Mouse (Mus musculus): ENCODE data around the gene Haus3.
A peak's percentile ranks its signal among the peaks of the same experiment; 100 is the strongest.

Haus3 gene

DNA sequence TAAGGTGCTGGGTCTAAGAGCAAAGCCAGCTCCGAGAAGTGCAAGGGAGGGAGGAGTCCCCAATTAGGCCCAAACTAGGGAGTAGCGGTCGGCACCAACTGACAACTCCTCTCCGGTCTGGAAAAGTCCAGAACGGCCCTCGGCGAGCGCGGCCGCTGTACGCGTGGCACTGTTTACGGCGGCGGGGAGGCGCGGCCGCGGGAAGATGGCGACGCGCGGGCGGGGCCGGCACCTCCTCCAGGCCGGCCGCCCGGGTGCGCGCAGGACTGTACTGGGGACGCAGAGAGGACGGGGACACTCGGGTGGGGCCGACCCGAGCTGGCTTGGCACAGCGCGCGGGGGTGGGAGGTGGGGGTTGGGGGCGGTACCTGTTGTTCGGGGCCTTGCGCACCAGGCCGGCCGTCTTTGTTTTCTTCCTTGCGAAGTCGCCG, 17.6 kb upstream of the Haus3 start:
- DNase-seq (ENCODE audit: low spot score), result peak; percentile 51

DNA sequence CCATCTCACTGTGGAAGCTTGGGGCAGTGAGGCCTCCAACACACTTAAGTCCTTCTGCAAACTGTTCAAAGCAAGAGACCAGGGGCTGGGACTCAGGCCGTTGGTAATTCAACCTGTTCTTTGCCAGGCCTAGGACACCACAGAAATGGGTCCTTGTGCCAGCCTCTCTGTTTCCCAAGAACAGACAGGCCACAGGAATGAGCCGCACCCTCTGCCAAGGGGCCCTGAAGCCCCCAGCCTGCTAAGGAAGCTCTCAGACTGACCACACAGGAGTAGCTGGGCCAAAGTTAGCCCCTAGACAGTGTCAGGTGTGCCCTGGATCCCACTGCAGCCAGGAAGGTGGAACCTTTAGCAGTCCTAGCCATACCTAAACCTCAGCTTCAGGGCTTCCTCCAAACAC, 17.1 kb upstream of the Haus3 start:
- DNase-seq (ENCODE audit: low spot score), result no peak

DNA sequence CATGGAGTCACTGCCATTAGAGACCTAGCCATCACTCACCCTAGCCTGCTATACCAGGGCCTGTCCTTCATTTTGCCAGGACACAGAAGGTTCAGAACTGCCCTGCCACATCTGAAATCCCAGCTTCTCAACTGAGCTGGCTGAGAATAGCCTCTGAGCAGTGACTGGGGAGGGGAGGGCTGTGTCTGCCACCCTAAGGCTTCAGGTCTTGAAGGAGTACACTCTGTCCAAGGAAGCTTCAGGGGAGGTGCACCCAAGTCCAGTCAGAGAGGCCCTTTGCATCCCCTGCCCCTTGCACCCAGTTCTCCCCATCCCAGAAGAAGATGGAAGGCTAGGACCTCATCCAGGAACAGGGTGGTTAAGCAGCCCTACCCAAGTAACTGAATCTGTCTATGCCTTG, 16.5 kb upstream of the Haus3 start:
- DNase-seq (ENCODE audit: low spot score), result no peak

DNA sequence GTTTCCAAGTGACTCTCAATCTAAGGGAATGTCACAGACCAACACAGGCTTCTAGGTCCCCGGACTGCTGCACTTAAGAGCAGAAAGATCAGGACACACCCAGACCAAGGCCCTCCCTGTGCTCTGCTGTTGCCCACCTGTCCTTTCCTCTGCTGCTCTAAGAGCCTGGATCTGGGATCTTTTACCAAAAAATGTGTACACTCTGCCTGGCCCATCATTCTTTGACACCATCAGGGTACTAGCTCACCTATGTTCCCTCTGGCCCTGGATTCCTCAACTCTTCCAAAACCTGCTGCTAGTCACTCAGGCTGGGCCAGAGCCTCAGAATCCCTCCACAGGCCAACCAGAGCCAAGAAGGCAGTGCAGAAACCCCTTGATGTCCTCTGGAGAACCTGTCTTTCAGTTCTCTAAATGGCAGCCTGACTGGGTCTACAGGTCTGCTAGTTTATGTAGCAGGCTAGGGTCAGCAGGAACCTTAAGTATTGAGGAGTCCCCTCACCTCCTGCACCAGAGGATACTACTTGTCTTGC, 15.8 kb upstream of the Haus3 start:
- no peak for DNase-seq (ENCODE audit: low spot score)

DNA sequence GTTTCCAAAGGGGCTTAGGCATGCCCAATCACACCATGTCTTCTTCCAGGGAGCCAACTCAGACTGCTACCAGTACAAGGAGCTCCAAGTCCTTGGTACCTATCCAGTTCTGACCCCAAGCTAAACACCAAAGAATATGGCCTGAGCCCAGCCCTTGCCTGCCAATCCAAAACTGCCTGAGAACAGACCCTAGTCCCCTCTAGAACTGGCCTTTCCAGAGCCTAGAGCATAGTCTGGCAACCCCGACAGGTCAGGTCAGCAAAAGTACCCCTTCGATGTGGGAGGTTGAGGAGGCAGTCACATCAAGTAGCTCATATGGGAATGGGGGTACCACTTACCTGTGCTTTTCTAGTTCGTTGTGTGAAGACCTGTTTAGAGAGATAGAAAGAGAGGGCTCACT, 14.6 kb upstream of the Haus3 start:
- no peak for DNase-seq (ENCODE audit: low spot score)

DNA sequence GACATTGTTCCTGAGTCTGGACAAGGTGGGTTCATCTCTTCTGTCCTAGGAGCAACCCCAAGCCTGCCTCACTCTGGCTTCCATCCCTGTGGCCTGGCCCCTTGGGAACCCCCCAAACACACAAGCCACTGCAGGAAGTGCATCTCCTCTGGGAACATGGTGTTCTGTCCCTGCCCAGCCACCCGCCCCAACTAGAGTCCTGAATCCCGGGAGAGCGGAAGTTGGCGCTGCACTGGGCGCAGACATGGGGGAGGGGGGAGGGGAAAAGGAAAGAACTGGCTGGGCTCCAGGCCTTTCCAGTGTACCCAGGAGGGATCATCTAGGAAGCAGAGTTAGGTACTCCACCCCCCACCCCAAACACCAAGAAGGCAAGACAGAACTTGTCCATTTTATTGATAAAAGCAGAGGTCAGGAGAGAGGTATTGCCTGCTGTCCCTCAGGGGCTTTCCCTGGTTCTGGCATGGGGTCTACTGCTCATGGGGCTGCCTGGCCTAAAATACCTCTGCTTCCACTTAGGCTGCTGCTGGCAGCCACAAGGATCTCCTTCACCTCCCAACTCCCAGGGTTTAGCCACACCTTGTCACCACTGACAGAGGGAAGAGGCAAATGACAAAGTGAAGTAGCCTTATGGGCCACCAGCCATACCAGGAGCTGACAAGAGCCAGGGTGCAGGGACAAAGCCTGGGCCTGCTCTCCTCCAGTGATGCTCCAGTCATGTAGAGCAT, 14.0 kb upstream of the Haus3 start:
- DNase-seq (ENCODE audit: low spot score), result no peak

DNA sequence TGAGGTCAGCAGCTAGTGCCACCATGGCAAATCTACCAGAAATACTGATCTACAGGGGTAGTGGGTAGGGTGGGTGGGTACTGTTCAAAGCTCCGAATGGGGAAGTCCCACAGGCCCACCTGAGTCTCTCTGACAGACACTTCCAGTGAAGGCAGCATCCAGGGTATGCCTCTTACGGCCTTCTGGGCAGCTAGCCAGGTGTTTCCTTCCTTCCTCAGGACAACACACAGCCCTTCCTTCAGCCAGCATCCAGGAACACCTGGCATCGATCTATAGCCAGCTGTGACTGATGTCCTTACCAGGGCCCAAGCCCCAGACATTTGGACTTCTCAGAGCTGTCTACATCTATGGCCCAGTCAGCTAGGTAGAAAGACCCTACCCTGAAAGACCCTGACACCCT, 13.2 kb upstream of the Haus3 start:
- DNase-seq (ENCODE audit: low spot score), result no peak

DNA sequence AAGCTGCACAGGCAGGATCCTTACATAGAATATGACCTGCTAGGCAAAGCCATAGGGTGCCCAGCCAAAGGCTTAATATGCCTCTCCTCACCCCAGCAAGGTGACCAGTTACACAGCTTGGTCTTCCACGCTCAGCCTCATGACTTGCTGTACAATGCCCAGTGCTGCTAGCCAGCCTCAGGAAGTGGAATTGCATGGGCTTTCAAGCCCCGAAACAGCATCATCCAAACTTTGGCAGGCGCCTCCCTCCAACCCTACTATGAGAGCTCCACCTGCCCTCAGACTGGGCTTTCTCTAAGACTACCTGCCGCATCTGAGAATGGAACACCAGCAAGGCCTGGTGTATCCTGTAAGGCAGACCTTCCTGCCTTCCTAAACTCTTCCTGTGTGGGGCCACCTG, 8.5 kb upstream of the Haus3 start:
- no peak for DNase-seq (ENCODE audit: low spot score)

DNA sequence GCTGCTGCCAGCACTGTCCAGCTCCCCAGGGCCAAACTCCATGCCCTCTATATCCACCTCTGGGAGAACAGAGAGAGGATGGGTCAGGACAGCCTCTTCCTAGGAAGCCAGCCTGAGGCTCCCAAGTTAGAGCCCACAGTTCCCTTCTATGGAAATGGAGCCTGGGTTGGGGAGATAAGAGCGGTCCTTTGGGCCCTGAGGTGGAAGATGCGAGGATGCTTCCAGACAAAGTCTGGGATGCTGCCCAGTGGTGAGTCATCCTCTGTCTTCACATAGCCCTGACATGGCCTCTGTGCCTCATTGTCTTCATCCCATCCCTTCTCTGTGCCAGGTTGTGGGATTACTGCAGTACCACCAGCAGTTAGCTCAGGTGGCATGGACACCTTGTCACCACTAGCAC, 7.8 kb upstream of the Haus3 start:
- DNase-seq (ENCODE audit: low spot score), result no peak

DNA sequence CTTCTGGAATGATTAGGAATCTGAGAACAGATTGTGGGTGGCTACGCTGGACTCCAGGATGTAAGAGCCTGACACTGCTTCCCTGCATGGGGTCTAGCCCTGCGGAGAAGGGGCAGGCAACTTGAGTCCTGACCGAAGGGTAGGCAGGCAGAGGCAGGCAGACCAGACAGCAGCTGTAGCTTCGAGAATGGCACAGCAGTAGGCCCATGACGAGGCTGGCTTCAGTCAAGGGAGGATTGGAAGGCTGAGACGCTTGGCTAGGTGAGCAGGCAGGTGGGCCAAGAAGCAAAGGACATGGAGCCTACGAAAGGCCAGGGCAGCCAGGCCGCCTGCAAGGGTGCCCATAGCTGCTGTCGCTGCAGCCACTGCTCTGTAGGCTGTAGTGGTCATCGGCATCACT, 7.4 kb upstream of the Haus3 start:
- DNase-seq (ENCODE audit: low spot score), result no peak

DNA sequence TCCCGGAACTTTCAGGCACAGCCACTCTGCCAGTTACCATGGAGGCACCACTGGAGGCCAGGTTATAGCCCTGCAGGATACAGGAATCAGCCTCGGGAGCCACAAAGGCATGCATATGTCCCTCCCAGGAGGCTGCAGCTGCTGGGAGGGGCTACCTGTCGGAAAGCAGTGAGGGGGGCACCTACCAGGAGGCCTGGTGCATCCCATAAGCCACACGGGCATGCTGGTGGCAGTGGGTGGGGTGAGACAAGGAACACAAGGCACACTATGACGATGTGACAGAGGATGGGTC, 6.0 kb upstream of the Haus3 start:
- no peak for DNase-seq (ENCODE audit: low spot score)

DNA sequence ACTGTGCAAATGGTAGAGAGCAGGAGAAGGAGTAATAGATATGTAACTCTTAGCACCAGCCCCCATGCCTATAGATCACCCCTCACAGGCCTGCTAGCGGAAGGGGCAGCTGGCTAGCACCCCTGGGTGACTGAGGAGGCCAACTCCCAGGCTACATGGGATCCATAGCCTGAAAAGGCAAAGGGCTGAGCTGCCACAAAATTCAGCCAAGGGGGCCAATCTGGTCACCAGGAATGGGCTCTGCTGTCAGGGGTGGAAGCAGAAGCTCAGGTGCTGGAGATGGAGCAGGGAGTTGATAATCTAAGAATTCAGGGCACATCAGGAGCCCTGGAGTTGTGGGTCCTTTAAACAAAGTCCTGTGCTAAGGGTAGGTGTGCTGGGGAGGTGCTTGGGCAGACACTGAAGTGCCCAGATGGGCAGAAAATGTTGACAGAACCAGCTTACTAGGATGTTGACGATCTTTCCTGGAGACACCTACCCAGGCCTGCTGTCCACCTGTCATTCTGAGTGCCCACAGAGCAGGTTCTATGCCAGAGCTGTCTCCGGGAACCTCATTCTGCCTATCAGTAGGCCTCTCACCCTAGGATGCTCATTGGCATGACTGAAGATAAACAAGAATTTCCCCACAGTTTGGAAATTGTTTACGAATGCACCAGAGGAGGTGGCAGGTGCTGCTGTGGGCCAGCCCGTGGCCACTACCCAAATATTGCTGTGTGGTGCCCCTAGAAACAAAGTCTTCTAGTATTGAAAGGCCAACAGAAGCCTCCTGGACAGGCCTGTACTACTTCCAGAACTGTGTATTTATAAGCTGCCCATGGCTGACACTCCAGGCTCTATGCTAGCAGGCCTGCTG, 5.4 kb upstream of the Haus3 start:
- no peak for DNase-seq (ENCODE audit: low spot score)

DNA sequence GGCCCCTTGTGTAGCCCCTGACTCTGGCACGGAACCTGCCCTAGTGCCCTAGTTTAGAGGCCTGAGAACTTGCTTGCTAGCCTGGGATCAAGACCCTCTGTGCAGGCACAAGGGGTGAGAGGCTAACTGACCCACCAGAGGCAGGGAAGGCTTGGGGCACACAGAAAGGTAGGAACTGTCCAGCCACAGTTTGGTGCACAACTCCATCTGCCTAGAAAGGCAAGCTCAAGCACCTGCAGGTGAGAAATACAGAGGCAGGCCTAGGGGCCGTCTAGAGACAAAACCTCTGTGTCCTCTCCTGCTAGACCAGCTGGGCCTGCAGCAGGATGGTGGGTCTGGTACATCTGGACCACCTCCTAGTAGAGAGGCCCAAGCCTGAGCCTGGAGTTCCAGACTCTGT, 4.7 kb upstream of the Haus3 start:
- no peak for DNase-seq (ENCODE audit: low spot score)

DNA sequence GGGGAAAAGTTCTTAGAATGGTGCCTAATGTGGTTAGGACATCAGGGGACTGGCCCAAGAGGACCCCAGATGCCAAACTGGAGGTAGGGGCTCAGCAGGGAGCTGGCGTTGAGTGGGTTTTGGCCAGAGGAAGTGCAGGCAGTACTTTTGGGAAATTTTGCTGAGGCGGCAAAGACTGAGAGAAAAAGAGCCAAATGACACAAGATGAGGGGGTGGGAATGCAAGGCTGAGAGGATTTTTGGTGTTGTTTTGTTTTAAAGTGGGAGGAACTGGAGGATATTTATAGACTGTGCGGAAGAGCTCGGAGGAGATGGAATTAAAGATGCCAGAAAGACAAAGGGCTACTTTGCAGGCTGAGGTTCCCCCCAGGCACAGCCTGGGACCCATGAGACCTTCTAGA, 1.4 kb upstream of the Haus3 start:
- no peak for DNase-seq (ENCODE audit: low spot score)

DNA sequence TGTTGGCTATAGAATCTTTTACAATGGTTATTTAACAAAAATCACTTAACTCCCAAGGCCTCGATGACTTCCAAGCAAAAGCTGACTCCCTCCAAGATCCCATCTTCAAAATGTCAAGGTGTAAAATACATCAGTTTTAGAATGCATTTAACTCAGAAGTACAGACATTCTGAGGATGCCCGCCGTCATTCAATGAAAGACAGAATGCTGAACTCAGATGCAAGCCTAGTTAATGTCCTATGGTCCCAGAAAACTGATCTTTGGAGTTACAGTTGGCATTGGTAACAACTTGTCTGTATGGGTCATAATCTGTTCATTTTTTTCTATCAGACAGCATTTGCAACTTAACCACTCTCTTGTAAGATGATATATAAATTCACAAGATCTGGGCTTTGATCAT, 627 bp upstream of the Haus3 start:
- peak; percentile 6 for DNase-seq (ENCODE audit: low spot score)

DNA sequence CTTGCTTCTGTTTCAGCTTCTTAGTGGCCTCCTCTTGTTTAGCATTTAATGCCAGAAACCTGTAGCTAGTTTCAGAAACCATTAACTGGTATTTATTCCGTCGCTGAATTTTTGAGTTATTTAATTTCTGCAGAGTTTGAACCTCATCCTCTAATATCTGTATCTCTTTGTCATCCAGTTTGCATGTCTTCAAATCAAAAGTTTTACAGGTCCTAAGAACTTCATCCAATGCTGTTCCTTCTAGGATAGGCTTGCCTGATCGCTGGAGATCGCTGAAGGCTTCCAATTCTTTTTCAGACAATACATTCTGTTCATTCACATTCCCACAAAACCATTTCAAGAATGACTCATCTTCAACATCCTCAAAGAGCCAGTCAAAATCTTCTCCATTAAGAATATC, 1.5 kb downstream of the Haus3 start:
- DNase-seq (ENCODE audit: low spot score), result no peak

DNA sequence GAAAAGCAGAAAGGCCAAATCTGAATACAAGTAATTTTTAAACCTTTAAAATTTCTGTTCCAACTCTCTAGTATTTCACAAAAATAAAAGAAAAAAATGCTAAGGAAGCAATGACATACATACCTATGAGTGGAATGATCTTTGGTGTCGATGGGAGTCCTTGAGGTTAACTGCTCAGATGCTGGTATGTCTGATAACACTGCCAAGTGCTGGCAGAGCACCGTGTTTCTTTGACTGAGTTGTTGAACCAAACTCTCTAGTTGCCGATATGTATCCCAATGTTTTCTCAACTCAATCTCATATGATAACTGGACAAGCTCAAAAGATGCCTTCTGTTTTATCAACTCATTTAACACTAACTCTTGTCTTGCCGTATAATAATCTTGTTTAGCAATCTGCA, 3.5 kb downstream of the Haus3 start:
- DNase-seq (ENCODE audit: low spot score), result no peak

DNA sequence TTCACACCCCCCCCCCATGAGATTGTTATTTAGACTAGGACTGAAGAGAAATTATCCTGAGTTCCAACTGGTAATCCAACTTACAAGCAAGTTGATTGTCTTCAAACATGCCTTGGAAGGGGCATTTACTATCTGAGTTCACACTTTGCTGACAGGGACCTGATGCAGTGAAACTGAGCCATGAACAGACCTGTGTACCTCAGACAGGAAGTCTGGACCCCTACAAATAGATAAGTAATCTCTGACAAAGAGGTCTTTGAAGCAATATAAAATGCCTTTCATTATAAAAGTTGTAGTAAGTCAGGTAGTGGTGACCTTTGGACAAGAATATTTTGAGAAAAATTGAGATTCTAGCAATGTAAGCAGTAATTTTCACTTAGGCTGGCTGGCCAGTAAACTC, 20.9 kb downstream of the Haus3 start:
- no peak for DNase-seq (ENCODE audit: low spot score)

DNA sequence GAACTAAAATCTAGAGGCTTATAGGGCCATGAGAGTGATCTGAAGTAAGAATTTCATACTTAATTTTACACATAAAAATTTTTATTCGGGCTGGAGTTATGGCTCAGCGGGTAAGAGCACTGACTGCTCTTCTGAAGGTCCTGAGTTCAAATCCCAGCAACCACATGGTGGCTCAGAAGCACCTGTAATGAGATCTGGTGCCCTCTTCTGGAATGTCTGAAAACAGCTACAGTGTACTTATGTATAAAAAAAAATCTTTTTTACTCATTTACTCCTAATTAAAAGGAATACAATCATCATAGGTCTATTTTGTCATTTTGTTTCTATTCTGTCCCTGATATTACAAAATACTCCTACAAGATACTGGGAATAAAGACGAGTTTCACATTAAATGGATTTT, 21.8 kb downstream of the Haus3 start:
- DNase-seq (ENCODE audit: low spot score), result peak; percentile 12

DNA sequence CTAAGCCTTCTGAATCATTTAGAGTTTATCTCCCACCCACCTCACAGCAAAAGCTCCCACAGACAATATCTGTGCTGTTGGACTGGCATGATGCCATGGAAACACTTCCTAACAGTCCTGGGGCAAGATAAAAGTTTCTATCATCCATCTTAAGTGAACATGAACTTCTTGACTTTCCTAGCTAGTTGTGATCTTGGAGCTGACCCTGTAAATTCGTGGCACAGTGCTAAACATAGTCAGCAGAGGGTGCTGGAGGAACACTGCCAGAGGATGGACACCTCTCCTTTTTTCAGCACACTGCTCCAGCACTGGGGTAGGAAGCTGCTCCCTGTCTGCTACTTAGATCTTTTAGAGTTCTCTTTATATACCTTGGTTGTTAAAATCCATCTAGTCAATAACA, 29.6 kb downstream of the Haus3 start:
- DNase-seq (ENCODE audit: low spot score), result peak; percentile 49

DNA sequence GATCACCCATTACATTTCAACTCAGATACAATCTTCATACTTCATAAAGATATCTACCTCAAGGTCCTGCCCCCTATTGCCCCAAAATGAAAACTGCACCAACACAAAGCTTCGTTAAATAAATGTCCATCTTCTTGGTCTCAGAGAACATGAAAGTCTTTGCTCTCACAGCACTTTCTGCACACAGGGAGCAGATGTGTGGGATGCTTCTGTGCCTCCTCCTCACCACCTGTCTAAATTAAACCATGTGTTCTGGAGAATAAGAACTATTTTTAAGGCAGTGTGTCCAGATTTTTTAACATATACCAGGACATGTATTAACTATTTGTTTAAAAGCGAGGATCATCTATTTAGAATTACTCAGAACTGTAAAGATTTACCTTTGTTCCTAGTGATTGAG, 36.6 kb downstream of the Haus3 start:
- no peak for DNase-seq (ENCODE audit: low spot score)

DNA sequence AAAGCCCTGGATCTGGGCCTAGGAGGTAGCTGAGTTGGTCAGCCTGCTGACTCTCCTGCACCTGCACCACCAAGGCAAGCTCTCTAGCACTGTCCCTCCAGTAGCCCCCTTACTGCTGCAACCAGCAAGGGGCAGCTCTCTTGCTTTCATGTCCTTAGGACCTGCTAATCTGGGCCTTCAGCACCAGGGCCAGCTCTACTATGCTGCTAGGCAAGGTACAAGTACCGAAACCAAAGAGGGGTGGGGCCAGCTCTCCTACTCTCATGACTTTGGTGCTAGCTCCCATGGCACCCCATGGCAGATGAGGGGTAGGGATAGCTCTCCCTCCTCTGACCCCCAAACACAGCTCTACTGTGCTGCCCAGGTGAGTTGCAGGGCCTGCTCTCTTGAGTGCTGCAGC, 45.2 kb downstream of the Haus3 start:
- no peak for DNase-seq (ENCODE audit: low spot score)

DNA sequence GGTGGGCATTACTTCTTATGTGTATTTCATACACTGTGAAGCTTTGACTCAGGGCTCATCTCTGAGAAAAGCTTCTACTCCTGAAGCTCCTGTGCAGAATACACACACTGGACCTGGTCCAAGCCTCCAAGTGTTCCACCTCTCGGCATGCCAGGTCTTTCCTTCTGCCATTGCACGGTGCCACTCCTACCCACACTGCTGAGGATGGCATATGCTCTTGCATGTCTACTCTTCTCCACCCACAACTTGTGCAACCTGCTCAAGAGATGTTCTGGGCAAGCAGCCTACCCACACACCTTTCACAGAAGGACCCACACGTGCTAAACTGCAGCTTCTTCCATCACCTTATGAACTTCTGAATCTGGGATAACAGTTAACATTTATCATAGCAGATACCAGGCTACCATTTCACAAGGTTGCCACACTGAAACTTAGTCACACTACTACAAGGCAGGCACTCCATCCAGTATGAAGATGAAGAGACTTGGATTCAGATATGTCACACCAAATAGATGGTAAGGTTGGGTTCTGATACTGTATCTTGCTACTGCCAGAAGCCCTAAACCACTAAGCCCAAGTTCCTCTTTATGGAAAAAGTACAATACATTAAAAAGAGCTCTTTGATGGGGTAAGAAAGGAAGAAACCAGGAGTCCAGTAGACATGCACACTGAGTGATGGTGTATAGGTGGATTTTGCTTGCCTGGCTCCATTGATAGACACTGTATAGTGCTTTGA, 50.0 kb downstream of the Haus3 start:
- DNase-seq (ENCODE audit: low spot score), result no peak

Measured in retina, embryonic 14.5 days (tissue).